8 mouse cellular contexts compared by ENCODE assay signal in the genomic region with DNA sequence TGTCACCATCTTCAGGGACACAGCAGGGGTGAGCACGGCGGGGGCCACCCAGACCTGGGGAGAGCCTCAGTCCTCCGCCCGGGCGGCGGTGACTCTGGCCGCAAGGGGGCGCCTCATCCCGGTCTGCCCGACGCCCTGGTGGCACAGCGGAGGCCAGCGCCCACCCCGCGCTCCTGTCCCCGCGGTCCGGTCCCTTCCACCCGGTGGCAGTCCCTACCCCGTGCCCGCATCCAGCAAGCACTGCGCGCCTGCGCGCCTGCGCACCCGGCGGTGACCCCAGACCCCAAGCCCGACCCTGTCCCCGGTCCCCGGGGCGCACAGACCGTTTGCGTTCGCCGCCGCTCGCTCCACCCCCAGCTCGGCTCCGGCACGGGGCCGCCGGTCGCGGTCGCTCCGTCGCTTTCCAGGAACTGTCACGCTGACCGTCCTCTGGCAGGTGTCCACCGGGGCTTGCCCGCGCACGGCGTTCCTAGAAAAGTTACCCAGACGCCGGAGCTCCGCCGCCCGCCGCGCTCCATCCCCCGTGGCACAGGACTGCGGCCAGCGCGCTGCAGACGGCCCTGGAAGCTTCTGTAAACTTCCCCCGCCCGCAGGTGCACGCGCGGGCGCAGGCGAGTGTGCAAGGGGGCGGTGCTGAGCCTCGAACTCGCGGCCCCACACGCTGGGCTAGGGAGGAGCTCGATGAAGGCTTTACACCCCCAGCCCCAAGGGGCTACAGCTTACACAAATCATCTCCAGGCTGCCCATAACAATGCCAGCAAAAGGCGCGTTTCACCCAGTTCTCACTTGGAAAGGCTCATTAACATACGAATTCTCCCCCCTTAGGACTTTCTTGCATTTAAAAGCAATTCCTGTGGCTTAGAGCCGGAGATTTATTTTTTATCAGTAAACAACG.
DNase-seq lines count a peak whose midpoint lies in the region; ATAC-seq and TF ChIP-seq lines count a peak whose summit lies in the region.

No protein-coding gene starts in this region.

- no peaks in the 10 kb centered on the region for H3K27me3 ChIP-seq in heart, embryonic 12.5 days (replicated peaks)
- peaks cover 4% of the 10 kb centered on the region; the same call in 1 of the 2 replicates for H3K27me3 ChIP-seq in kidney, embryonic 16.5 days (ENCODE audit: insufficient read depth, low read length)
- peaks cover 23% of the 10 kb centered on the region for H3K27me3 ChIP-seq in liver, embryonic 14.5 days (ENCODE audit: control insufficient read depth, insufficient read depth, low read length)
- H3K27me3 ChIP-seq in splenic B cell, adult 2 months (ENCODE audit: control insufficient read depth, insufficient read depth, low read length, poor library complexity, severe bottlenecking) = no peaks in the 10 kb centered on the region

- H3K36me3 ChIP-seq in heart, embryonic 12.5 days = peaks cover 4% of the 10 kb centered on the region; the same call in 1 of the 2 replicates
- H3K36me3 ChIP-seq in kidney, embryonic 16.5 days (ENCODE audit: insufficient read depth, low read length) = no peaks in the 10 kb centered on the region
- H3K36me3 ChIP-seq in liver, embryonic 14.5 days (replicated peaks; ENCODE audit: control insufficient read depth, insufficient read depth, low read depth) = no peaks in the 10 kb centered on the region
- H3K36me3 ChIP-seq in splenic B cell, adult 2 months (ENCODE audit: control insufficient read depth, insufficient read depth, low read length, poor library complexity, severe bottlenecking) = no peaks in the 10 kb centered on the region

- DNase-seq in CD4-positive, CD25-positive, alpha-beta regulatory T cell, adult 2 months (ENCODE audit: low read depth, low spot score) = peak; percentile 87
- DNase-seq in brain, embryonic 18.5 days (ENCODE audit: low read depth, low spot score) = peak; percentile 20
- DNase-seq in liver, embryonic 14.5 days (ENCODE audit: low read depth in 3 of 3, low spot score in 3 of 3) = peak; percentile 31 to 41 (median 40)
- peak; percentile 44 to 63 for DNase-seq in natural killer cell, adult 2 months (ENCODE audit: low spot score in 2 of 2)
- peak; percentile 56 for DNase-seq in splenic B cell, adult 2 months (ENCODE audit: low read depth, low spot score)

- peak overlapping the region; percentile 75 for H3K4me2 ChIP-seq in heart, embryonic 12.5 days
- peak overlapping the region; percentile 90 for H3K4me2 ChIP-seq in kidney, embryonic 16.5 days (replicated peaks; ENCODE audit: low read depth, low read length)
- H3K4me2 ChIP-seq in liver, embryonic 14.5 days (ENCODE audit: low read depth) = peak overlapping the region; percentile 89

- peak overlapping the region; percentile 93 for H3K9ac ChIP-seq in heart, embryonic 12.5 days
- H3K9ac ChIP-seq in kidney, embryonic 16.5 days (replicated peaks; ENCODE audit: low read length) = peak overlapping the region; percentile 86
- peak overlapping the region; percentile 40 for H3K9ac ChIP-seq in liver, embryonic 14.5 days (replicated peaks)

- peaks cover 66% of the 10 kb centered on the region for H3K4me1 ChIP-seq in heart, embryonic 12.5 days (replicated peaks)
- peaks cover 42% of the 10 kb centered on the region for H3K4me1 ChIP-seq in kidney, embryonic 16.5 days (ENCODE audit: insufficient read depth, low read length)
- peaks cover 0 to 21% of the 10 kb centered on the region in 2 experiments; a peak in 3 of 4 replicates for H3K4me1 ChIP-seq in liver, embryonic 14.5 days (replicated peaks; ENCODE audit: control insufficient read depth in 2 of 2, insufficient read depth in 2 of 2, low read length in 1 of 2)

- H3K4me3 ChIP-seq in heart, embryonic 12.5 days = peak overlapping the region; percentile 86
- H3K4me3 ChIP-seq in kidney, embryonic 16.5 days (ENCODE audit: low read length) = peak overlapping the region; percentile 82
- peak overlapping the region; percentile 53 to 73 for H3K4me3 ChIP-seq in liver, embryonic 14.5 days (ENCODE audit: insufficient read depth in 1 of 2, low read depth in 2 of 2, low read length in 2 of 2)

- H3K9me3 ChIP-seq in heart, embryonic 12.5 days (replicated peaks) = no peaks in the 10 kb centered on the region
- H3K9me3 ChIP-seq in kidney, embryonic 16.5 days (ENCODE audit: low read length) = no peaks in the 10 kb centered on the region
- H3K9me3 ChIP-seq in liver, embryonic 14.5 days (ENCODE audit: control insufficient read depth, low read length) = no peaks in the 10 kb centered on the region

- H3K27ac ChIP-seq in heart, embryonic 12.5 days (ENCODE audit: poor library complexity, severe bottlenecking) = peak overlapping the region; percentile 96
- peak overlapping the region; percentile 89 for H3K27ac ChIP-seq in kidney, embryonic 16.5 days (ENCODE audit: low read length)
- H3K27ac ChIP-seq in liver, embryonic 14.5 days = no peak overlapping the region

- WGBS in heart, embryonic 12.5 days = under 1% methylated on average over 85 of the region's 85 CpGs
- under 1% methylated on average over 85 of the region's 85 CpGs for WGBS in kidney, embryonic 16.5 days
- under 1% methylated on average over 85 of the region's 85 CpGs for WGBS in liver, embryonic 14.5 days (ENCODE audit: insufficient replicate concordance)

- peak; percentile 81 for TF ChIP-seq CTCF in liver, embryonic 14.5 days (IDR thresholded peaks at IDR 0.05; ENCODE audit: low read depth)

- TF ChIP-seq EP300 in liver, embryonic 14.5 days (IDR thresholded peaks at IDR 0.05; ENCODE audit: low read depth) = no peak

- peak; percentile 81 for ATAC-seq in erythroblast, adult 5-6 weeks (replicated peaks; ENCODE audit: low FRiP score, poor library complexity, severe bottlenecking)
- ATAC-seq in heart, embryonic 12.5 days (ENCODE audit: insufficient number of reproducible peaks, low FRiP score) = peak; percentile 89
- peak; percentile 92 for ATAC-seq in kidney, embryonic 16.5 days (ENCODE audit: low FRiP score, low TSS enrichment)
- ATAC-seq in liver, embryonic 14.5 days (ENCODE audit: insufficient read depth) = peak; percentile 84

Comparison
In these comparisons a context has a peak if more than half of its experiments do, and no peak if none do; other contexts are left out.
1. DNase-seq: peak in every context shown above with its lines; median percentile 87 in CD4-positive, CD25-positive, alpha-beta regulatory T cell, adult 2 months; 56 in splenic B cell, adult 2 months; 54 in natural killer cell, adult 2 months; 40 in liver, embryonic 14.5 days; 20 in brain, embryonic 18.5 days.
2. H3K9ac ChIP-seq: peak in every context shown above with its lines; median percentile 93 in heart, embryonic 12.5 days; 86 in kidney, embryonic 16.5 days; 40 in liver, embryonic 14.5 days.